Mouse (Mus musculus): ENCODE measurements around the gene Fli1. TPM values are rescaled to one million over a fixed set of nuclear protein-coding genes. Genes with fewer than 3 reads are reported as not detected.

Gene Fli1
- polyA plus RNA-seq, 2 experiments = 2.5 to 6.9 TPM

- Histone ChIP-seq H3K27me3 (ENCODE audit: control insufficient read depth, insufficient read depth, low read length) (no peaks in the 10 kb centered on the region), H3K4me2 (ENCODE audit: low read depth) (no peak overlapping the region), H3K9ac (replicated peaks) (no peak overlapping the region), H3K27ac (no peak overlapping the region), H3K36me3 (replicated peaks; ENCODE audit: control insufficient read depth, insufficient read depth, low read depth) (no peaks in the 10 kb centered on the region), H3K9me3 (ENCODE audit: control insufficient read depth, low read length) (no peaks in the 10 kb centered on the region), H3K4me1 (replicated peaks; ENCODE audit: control insufficient read depth in 2 of 2, insufficient read depth in 2 of 2, low read length in 1 of 2) (peaks cover 10 to 32% of the 10 kb centered on the region in 2 experiments), H3K4me3 (ENCODE audit: insufficient read depth in 1 of 2, low read depth in 2 of 2, low read length in 2 of 2) (no peak overlapping the region)
- no peak for DNase-seq (ENCODE audit: low read depth in 3 of 3, low spot score in 3 of 3)
- 49% methylated on average over 4 of the region's 4 CpGs for WGBS (ENCODE audit: insufficient replicate concordance)
- TF ChIP-seq CTCF (IDR thresholded peaks at IDR 0.05; ENCODE audit: low read depth) (no peak), EP300 (IDR thresholded peaks at IDR 0.05; ENCODE audit: low read depth) (no peak)
- no peak for ATAC-seq (ENCODE audit: insufficient read depth)
Measured at GRCm38 (mm10) chr9:32562837-32563236, 20.2 kb upstream of the Fli1 start.

GRCm38 (mm10) chr9:32562409-32562808, 19.7 kb upstream of the Fli1 start:
- TF ChIP-seq CTCF (IDR thresholded peaks at IDR 0.05; ENCODE audit: low read depth) (peak; percentile 30; the same call in 1 of the 2 replicates), EP300 (IDR thresholded peaks at IDR 0.05; ENCODE audit: low read depth) (no peak)
- WGBS (ENCODE audit: insufficient replicate concordance) = 13% methylated on average over 9 of the region's 9 CpGs
- DNase-seq (ENCODE audit: low read depth in 3 of 3, low spot score in 3 of 3) (no peak), ATAC-seq (ENCODE audit: insufficient read depth) (no peak)
- H3K27me3 ChIP-seq (ENCODE audit: control insufficient read depth, insufficient read depth, low read length) = no peaks in the 10 kb centered on the region
- no peak overlapping the region for H3K4me3 ChIP-seq (ENCODE audit: insufficient read depth in 1 of 2, low read depth in 2 of 2, low read length in 2 of 2)
- H3K4me2 ChIP-seq (ENCODE audit: low read depth) = peak overlapping the region; percentile 22; the same call in 1 of the 2 replicates
- H3K36me3 ChIP-seq (replicated peaks; ENCODE audit: control insufficient read depth, insufficient read depth, low read depth) = no peaks in the 10 kb centered on the region
- no peak overlapping the region for H3K27ac ChIP-seq
- H3K9me3 ChIP-seq (ENCODE audit: control insufficient read depth, low read length) = no peaks in the 10 kb centered on the region
- no peak overlapping the region for H3K9ac ChIP-seq (replicated peaks)
- H3K4me1 ChIP-seq (replicated peaks; ENCODE audit: control insufficient read depth in 2 of 2, insufficient read depth in 2 of 2, low read length in 1 of 2) = peaks cover 10 to 32% of the 10 kb centered on the region in 2 experiments

GRCm38 (mm10) chr9:32561190-32561890, 18.7 kb upstream of the Fli1 start:
- Histone ChIP-seq H3K9ac (replicated peaks) (no peak overlapping the region), H3K4me2 (ENCODE audit: low read depth) (no peak overlapping the region), H3K27ac (no peak overlapping the region), H3K27me3 (ENCODE audit: control insufficient read depth, insufficient read depth, low read length) (no peaks in the 10 kb centered on the region), H3K9me3 (ENCODE audit: control insufficient read depth, low read length) (no peaks in the 10 kb centered on the region), H3K36me3 (replicated peaks; ENCODE audit: control insufficient read depth, insufficient read depth, low read depth) (no peaks in the 10 kb centered on the region), H3K4me1 (replicated peaks; ENCODE audit: control insufficient read depth in 2 of 2, insufficient read depth in 2 of 2, low read length in 1 of 2) (peaks cover 11 to 33% of the 10 kb centered on the region in 2 experiments), H3K4me3 (ENCODE audit: insufficient read depth in 1 of 2, low read depth in 2 of 2, low read length in 2 of 2) (no peak overlapping the region)
- DNase-seq (ENCODE audit: low read depth in 3 of 3, low spot score in 3 of 3) (no peak), ATAC-seq (ENCODE audit: insufficient read depth) (no peak)
- 72% methylated on average over 14 of the region's 14 CpGs for WGBS (ENCODE audit: insufficient replicate concordance)
- TF ChIP-seq CTCF (IDR thresholded peaks at IDR 0.05; ENCODE audit: low read depth) = no peak
- TF ChIP-seq EP300 (IDR thresholded peaks at IDR 0.05; ENCODE audit: low read depth) = no peak

GRCm38 (mm10) chr9:32559859-32560258, 17.2 kb upstream of the Fli1 start:
- peak; percentile 46 to 59 (median 48) for DNase-seq (ENCODE audit: low read depth in 3 of 3, low spot score in 3 of 3)
- 15% methylated on average over 8 of the region's 8 CpGs for WGBS (ENCODE audit: insufficient replicate concordance)
- no peak overlapping the region for H3K9ac ChIP-seq (replicated peaks)
- H3K4me2 ChIP-seq (ENCODE audit: low read depth) = peak overlapping the region; percentile 36
- H3K36me3 ChIP-seq (replicated peaks; ENCODE audit: control insufficient read depth, insufficient read depth, low read depth) = no peaks in the 10 kb centered on the region
- H3K9me3 ChIP-seq (ENCODE audit: control insufficient read depth, low read length) = no peaks in the 10 kb centered on the region
- H3K27ac ChIP-seq = no peak overlapping the region
- ATAC-seq (ENCODE audit: insufficient read depth) = peak; percentile 88
- peaks cover 19 to 43% of the 10 kb centered on the region in 2 experiments for H3K4me1 ChIP-seq (replicated peaks; ENCODE audit: control insufficient read depth in 2 of 2, insufficient read depth in 2 of 2, low read length in 1 of 2)
- no peak overlapping the region for H3K4me3 ChIP-seq (ENCODE audit: insufficient read depth in 1 of 2, low read depth in 2 of 2, low read length in 2 of 2)
- TF ChIP-seq CTCF (IDR thresholded peaks at IDR 0.05; ENCODE audit: low read depth) (no peak), EP300 (IDR thresholded peaks at IDR 0.05; ENCODE audit: low read depth) (0 out of 2 replicates have a peak, but pooled peaks have one; percentile 11)
- H3K27me3 ChIP-seq (ENCODE audit: control insufficient read depth, insufficient read depth, low read length) = no peaks in the 10 kb centered on the region

GRCm38 (mm10) chr9:32559454-32559853, 16.8 kb upstream of the Fli1 start:
- H3K4me3 ChIP-seq (ENCODE audit: insufficient read depth in 1 of 2, low read depth in 2 of 2, low read length in 2 of 2) = no peak overlapping the region
- no peak overlapping the region for H3K27ac ChIP-seq
- H3K4me1 ChIP-seq (replicated peaks; ENCODE audit: control insufficient read depth in 2 of 2, insufficient read depth in 2 of 2, low read length in 1 of 2) = peaks cover 19 to 43% of the 10 kb centered on the region in 2 experiments
- TF ChIP-seq CTCF (IDR thresholded peaks at IDR 0.05; ENCODE audit: low read depth) (no peak), EP300 (IDR thresholded peaks at IDR 0.05; ENCODE audit: low read depth) (peak; percentile 8; the same call in 1 of the 2 replicates)
- no peaks in the 10 kb centered on the region for H3K27me3 ChIP-seq (ENCODE audit: control insufficient read depth, insufficient read depth, low read length)
- H3K9me3 ChIP-seq (ENCODE audit: control insufficient read depth, low read length) = no peaks in the 10 kb centered on the region
- DNase-seq (ENCODE audit: low read depth in 3 of 3, low spot score in 3 of 3) = no peak
- H3K9ac ChIP-seq (replicated peaks) = no peak overlapping the region
- H3K4me2 ChIP-seq (ENCODE audit: low read depth) = peak overlapping the region; percentile 36
- peak; percentile 73; the same call in 1 of the 2 replicates for ATAC-seq (ENCODE audit: insufficient read depth)
- no peaks in the 10 kb centered on the region for H3K36me3 ChIP-seq (replicated peaks; ENCODE audit: control insufficient read depth, insufficient read depth, low read depth)

All from liver, embryonic 14.5 days (tissue).